Mouse (Mus musculus): Measurements from ENCODE around the gene Cldn6.

DNA sequence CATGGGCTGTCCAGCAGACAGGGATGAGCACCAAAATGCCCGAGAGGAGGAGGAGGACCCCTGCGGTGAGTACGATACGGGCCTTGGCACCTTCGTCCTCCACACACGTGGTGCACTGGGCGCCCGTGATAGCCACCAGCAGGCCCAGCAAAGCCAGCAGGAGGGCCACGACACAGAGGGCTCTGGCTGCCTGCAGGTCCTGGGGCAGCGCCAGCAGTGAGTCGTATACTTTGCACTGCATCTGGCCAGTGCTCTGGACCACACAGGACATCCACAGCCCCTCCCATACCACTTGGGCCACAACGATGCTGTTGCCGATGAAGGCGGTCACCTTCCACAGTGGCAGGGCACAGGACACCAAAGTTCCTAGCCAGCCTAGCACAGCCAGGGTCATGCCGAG is 4.2 kb downstream of the Cldn6 start:
- no peak for TF ChIP-seq CTCF (IDR thresholded peaks at IDR 0.05; ENCODE audit: extremely low read depth, insufficient read length, insufficient replicate concordance, low read depth, low read length)
- TF ChIP-seq POLR2A (IDR thresholded peaks at IDR 0.05; ENCODE audit: low read depth, low read length) = no peak

Measured in small intestine, adult 2 months (tissue).